Mouse (Mus musculus): ENCODE data around the gene Bcar3. TPM values are rescaled to one million over a fixed set of nuclear protein-coding genes. Genes with fewer than 3 reads are reported as not detected.

The Bcar3 gene
- polyA plus RNA-seq, 1 experiment from 2014 or later, result 5.0 TPM

- no peak for ATAC-seq (ENCODE audit: low read depth)
- Histone ChIP-seq H3K9ac (no peak overlapping the region), H3K36me3 (peaks cover 8% of the 10 kb centered on the region; the same call in 1 of the 2 replicates), H3K27me3 (no peaks in the 10 kb centered on the region), H3K4me1 (replicated peaks) (no peaks in the 10 kb centered on the region), H3K4me2 (no peak overlapping the region), H3K4me3 (replicated peaks) (no peak overlapping the region), H3K27ac (no peak overlapping the region), H3K9me3 (replicated peaks) (no peaks in the 10 kb centered on the region)
- WGBS (ENCODE audit: insufficient replicate concordance), result 67% methylated on average over 8 of the region's 8 CpGs
- DNase-seq, result no peak
These were observed 152.7 kb downstream of the Bcar3 start for GRCm38 (mm10) chr3:122446678-122447077.

GRCm38 (mm10) chr3:122448196-122448595, 154.3 kb downstream of the Bcar3 start:
- no peak overlapping the region for H3K4me3 ChIP-seq (replicated peaks)
- DNase-seq, result no peak
- peaks cover 8% of the 10 kb centered on the region; the same call in 1 of the 2 replicates for H3K36me3 ChIP-seq
- no peaks in the 10 kb centered on the region for H3K27me3 ChIP-seq
- H3K9ac ChIP-seq, result no peak overlapping the region
- no peak for ATAC-seq (ENCODE audit: low read depth)
- H3K27ac ChIP-seq, result no peak overlapping the region
- no peak overlapping the region for H3K4me2 ChIP-seq
- no peaks in the 10 kb centered on the region for H3K4me1 ChIP-seq (replicated peaks)
- H3K9me3 ChIP-seq (replicated peaks), result no peaks in the 10 kb centered on the region
- 82% methylated on average over 13 of the region's 13 CpGs for WGBS (ENCODE audit: insufficient replicate concordance)

- no peak overlapping the region for H3K9ac ChIP-seq
- H3K36me3 ChIP-seq, result peaks cover 5% of the 10 kb centered on the region; the same call in 1 of the 2 replicates
- DNase-seq, result no peak
- no peaks in the 10 kb centered on the region for H3K27me3 ChIP-seq
- no peak overlapping the region for H3K27ac ChIP-seq
- 54% methylated on average over 7 of the region's 7 CpGs for WGBS (ENCODE audit: insufficient replicate concordance)
- ATAC-seq (ENCODE audit: low read depth), result no peak
- H3K4me3 ChIP-seq (replicated peaks), result no peak overlapping the region
- no peak overlapping the region for H3K4me2 ChIP-seq
- no peaks in the 10 kb centered on the region for H3K9me3 ChIP-seq (replicated peaks)
- no peaks in the 10 kb centered on the region for H3K4me1 ChIP-seq (replicated peaks)
These were observed 156.1 kb downstream of the Bcar3 start for GRCm38 (mm10) chr3:122450041-122450440.

GRCm38 (mm10) chr3:122453875-122454274, 159.9 kb downstream of the Bcar3 start:
- WGBS (ENCODE audit: insufficient replicate concordance), result 75% methylated on average over 11 of the region's 11 CpGs
- no peak for DNase-seq
- no peak for ATAC-seq (ENCODE audit: low read depth)

GRCm38 (mm10) chr3:122456156-122456555, 162.2 kb downstream of the Bcar3 start:
- peak; percentile 85 for ATAC-seq (ENCODE audit: low read depth)
- no peak overlapping the region for H3K4me2 ChIP-seq
- H3K9ac ChIP-seq, result no peak overlapping the region
- WGBS (ENCODE audit: insufficient replicate concordance), result 34% methylated on average over 4 of the region's 4 CpGs
- peaks cover 13% of the 10 kb centered on the region for H3K4me1 ChIP-seq (replicated peaks)
- no peak for DNase-seq
- H3K9me3 ChIP-seq (replicated peaks), result no peaks in the 10 kb centered on the region
- H3K27me3 ChIP-seq, result no peaks in the 10 kb centered on the region
- H3K27ac ChIP-seq, result no peak overlapping the region
- H3K4me3 ChIP-seq (replicated peaks), result no peak overlapping the region
- H3K36me3 ChIP-seq, result no peaks in the 10 kb centered on the region

More at GRCm38 (mm10) chr3:122453875-122454274, 159.9 kb downstream of the Bcar3 start:
- Histone ChIP-seq H3K27me3 (no peaks in the 10 kb centered on the region), H3K27ac (no peak overlapping the region), H3K4me3 (replicated peaks) (no peak overlapping the region), H3K4me2 (no peak overlapping the region), H3K4me1 (replicated peaks) (peaks cover 13% of the 10 kb centered on the region), H3K36me3 (no peaks in the 10 kb centered on the region), H3K9ac (no peak overlapping the region), H3K9me3 (replicated peaks) (no peaks in the 10 kb centered on the region)

- no peak for DNase-seq
- ATAC-seq (ENCODE audit: low read depth), result no peak
- 63% methylated on average over 4 of the region's 4 CpGs for WGBS (ENCODE audit: insufficient replicate concordance)
- Histone ChIP-seq H3K27ac (no peak overlapping the region), H3K9ac (no peak overlapping the region), H3K4me2 (no peak overlapping the region), H3K36me3 (no peaks in the 10 kb centered on the region), H3K4me1 (replicated peaks) (peaks cover 13% of the 10 kb centered on the region), H3K27me3 (no peaks in the 10 kb centered on the region), H3K4me3 (replicated peaks) (no peak overlapping the region), H3K9me3 (replicated peaks) (no peaks in the 10 kb centered on the region)
These were observed 162.9 kb downstream of the Bcar3 start for GRCm38 (mm10) chr3:122456807-122457206.

GRCm38 (mm10) chr3:122457723-122458122, 163.8 kb downstream of the Bcar3 start:
- Histone ChIP-seq H3K36me3 (no peaks in the 10 kb centered on the region), H3K9me3 (replicated peaks) (no peaks in the 10 kb centered on the region), H3K4me3 (replicated peaks) (no peak overlapping the region), H3K27me3 (no peaks in the 10 kb centered on the region), H3K27ac (no peak overlapping the region), H3K9ac (no peak overlapping the region), H3K4me2 (no peak overlapping the region), H3K4me1 (replicated peaks) (peaks cover 16% of the 10 kb centered on the region)
- 20% methylated on average over 1 of the region's 1 CpGs for WGBS (ENCODE audit: insufficient replicate concordance)
- DNase-seq, result no peak
- peak; percentile 44; the same call in 1 of the 2 replicates for ATAC-seq (ENCODE audit: low read depth)

GRCm38 (mm10) chr3:122458743-122459142, 164.8 kb downstream of the Bcar3 start:
- H3K9ac ChIP-seq, result no peak overlapping the region
- ATAC-seq (ENCODE audit: low read depth) (no peak), DNase-seq (no peak)

GRCm38 (mm10) chr3:122460848-122461511, 167.0 kb downstream of the Bcar3 start:
- peaks cover 12% of the 10 kb centered on the region for H3K4me1 ChIP-seq (replicated peaks)
- DNase-seq, result no peak
- no peak overlapping the region for H3K4me3 ChIP-seq (replicated peaks)
- no peaks in the 10 kb centered on the region for H3K9me3 ChIP-seq (replicated peaks)
- no peak overlapping the region for H3K9ac ChIP-seq
- H3K36me3 ChIP-seq, result no peaks in the 10 kb centered on the region
- no peaks in the 10 kb centered on the region for H3K27me3 ChIP-seq
- no peak overlapping the region for H3K27ac ChIP-seq
- ATAC-seq (ENCODE audit: low read depth), result no peak
- WGBS (ENCODE audit: insufficient replicate concordance), result 63% methylated on average over 8 of the region's 8 CpGs
- H3K4me2 ChIP-seq, result no peak overlapping the region

More at GRCm38 (mm10) chr3:122458743-122459142, 164.8 kb downstream of the Bcar3 start:
- Histone ChIP-seq H3K27me3 (no peaks in the 10 kb centered on the region), H3K4me1 (replicated peaks) (peaks cover 16% of the 10 kb centered on the region), H3K4me3 (replicated peaks) (no peak overlapping the region), H3K27ac (no peak overlapping the region), H3K9me3 (replicated peaks) (no peaks in the 10 kb centered on the region), H3K36me3 (no peaks in the 10 kb centered on the region), H3K4me2 (no peak overlapping the region)
- 64% methylated on average over 8 of the region's 8 CpGs for WGBS (ENCODE audit: insufficient replicate concordance)

GRCm38 (mm10) chr3:122461512-122461881, 167.6 kb downstream of the Bcar3 start:
- WGBS (ENCODE audit: insufficient replicate concordance), result 72% methylated on average over 11 of the region's 11 CpGs
- no peak for DNase-seq
- ATAC-seq (ENCODE audit: low read depth), result no peak
- Histone ChIP-seq H3K36me3 (no peaks in the 10 kb centered on the region), H3K9ac (no peak overlapping the region), H3K4me2 (no peak overlapping the region), H3K4me3 (replicated peaks) (no peak overlapping the region), H3K27me3 (no peaks in the 10 kb centered on the region), H3K4me1 (replicated peaks) (peaks cover 7% of the 10 kb centered on the region), H3K9me3 (replicated peaks) (no peaks in the 10 kb centered on the region), H3K27ac (no peak overlapping the region)

GRCm38 (mm10) chr3:122461932-122462871, 168.3 kb downstream of the Bcar3 start:
- Histone ChIP-seq H3K27ac (no peak overlapping the region), H3K9me3 (replicated peaks) (no peaks in the 10 kb centered on the region), H3K27me3 (no peaks in the 10 kb centered on the region), H3K9ac (no peak overlapping the region), H3K4me3 (replicated peaks) (no peak overlapping the region), H3K4me2 (no peak overlapping the region), H3K36me3 (no peaks in the 10 kb centered on the region), H3K4me1 (replicated peaks) (0 out of 2 replicates have a peak, but pooled peaks cover 3% of the 10 kb centered on the region)
- no peak for DNase-seq
- no peak for ATAC-seq (ENCODE audit: low read depth)
- WGBS (ENCODE audit: insufficient replicate concordance), result 64% methylated on average over 18 of the region's 18 CpGs

Measured in liver, embryonic 13.5 days (tissue).